Mouse (Mus musculus) E14TG2a.4 (cell line): ENCODE measurements at regions not wholly inside any gene's neighbourhood (a gene's known extent, or its start where the extent isn't known, plus 50 kb on each side); places are given as distances from the start of the nearest gene placed in this dataset.

Experiments used
- CTCF ChIP-seq: conservative IDR thresholded peaks from 2 replicates; pipeline ENCODE4 v1.5.1; 2014; ENCODE audit warnings: low read length
- NANOG ChIP-seq: IDR thresholded peaks from 2 replicates; pipeline ENCODE4 v1.6.1; 2014; ENCODE audit warnings: borderline replicate concordance, low read length, mixed read lengths
- POU5F1 ChIP-seq: IDR thresholded peaks from 2 replicates; pipeline ENCODE4 v1.6.1; 2014; ENCODE audit warnings: low read length, borderline replicate concordance

GRCm38 (mm10) chr8:98755795-98756194 is 660.5 kb downstream of the Cdh8 start:
- no peak for TF ChIP-seq CTCF
- no peak for TF ChIP-seq NANOG
- no peak for TF ChIP-seq POU5F1
